Mouse (Mus musculus): Measurements from ENCODE around the gene Pde4a.

Gene Pde4a

DNA sequence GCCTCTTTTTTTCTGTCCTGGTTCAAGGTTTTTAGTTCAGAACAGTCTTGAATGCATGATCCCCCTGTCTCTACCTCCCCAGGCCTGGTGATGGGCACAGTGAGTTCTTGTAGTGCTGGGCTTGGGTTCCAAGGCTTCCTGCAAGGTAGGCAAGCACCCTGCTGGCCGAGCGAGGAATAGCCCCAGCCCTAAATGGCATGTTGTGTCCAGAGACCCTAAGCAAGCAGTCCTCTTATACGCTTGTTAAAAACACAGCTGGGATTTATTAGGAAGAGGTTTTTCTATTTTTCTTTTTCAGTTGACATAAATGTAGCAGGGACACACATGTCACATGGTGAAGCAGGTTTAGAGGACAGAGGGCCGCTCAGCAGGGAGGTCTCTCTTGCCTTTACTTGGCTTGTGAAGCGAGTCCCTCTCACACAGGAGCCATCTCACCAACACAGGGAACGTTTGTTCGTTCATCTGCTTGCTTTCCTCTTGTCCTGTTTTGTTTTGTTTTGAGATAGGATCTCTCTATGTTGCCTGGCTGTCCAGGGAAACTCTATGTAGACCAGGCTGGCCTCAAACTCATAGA is 48.2 kb downstream of the Pde4a start:
- CTCF ChIA-PET = interaction anchor here (0.7 kb wide), 1 partner anchor 16 kb away, joined by 3 read pairs; no protein-coding TSS in a partner anchor

DNA sequence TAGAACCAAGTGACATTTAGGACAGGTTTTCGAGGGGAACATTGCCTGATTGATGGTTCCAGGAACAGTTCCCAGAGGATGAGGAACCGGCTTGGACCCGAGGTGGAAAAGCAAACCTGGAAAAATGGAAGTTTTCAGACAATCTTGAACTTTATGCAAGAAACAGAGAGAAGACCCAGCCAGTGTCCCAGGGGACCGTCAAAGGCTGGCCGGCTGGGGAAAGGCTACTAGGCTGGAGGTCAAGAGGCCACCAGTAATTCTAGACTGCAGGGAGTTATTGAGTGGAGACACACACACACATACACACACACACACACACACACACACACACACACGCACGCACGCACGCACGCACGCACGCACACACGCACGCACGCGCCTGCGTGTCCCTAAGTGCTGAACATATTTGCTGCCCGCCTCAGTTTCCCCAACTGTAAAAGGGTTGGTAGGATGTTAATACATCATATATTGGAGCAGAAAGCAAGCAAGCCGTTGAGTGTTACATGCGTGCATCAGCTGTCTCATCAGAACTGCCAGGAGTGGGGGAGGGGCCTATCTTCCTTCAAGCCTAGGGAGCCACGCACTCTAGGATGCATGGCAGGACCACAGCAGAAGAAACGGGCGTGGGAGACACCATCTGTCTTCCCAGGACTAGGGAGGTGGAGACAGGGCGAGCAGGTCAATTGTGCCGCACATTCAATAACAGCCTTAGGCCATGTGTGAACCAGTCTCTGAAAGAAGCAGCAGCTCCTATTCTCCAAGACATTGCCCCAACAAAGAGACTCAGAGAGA is 50.7 kb downstream of the Pde4a start:
- CTCF ChIA-PET = no interaction called here

DNA sequence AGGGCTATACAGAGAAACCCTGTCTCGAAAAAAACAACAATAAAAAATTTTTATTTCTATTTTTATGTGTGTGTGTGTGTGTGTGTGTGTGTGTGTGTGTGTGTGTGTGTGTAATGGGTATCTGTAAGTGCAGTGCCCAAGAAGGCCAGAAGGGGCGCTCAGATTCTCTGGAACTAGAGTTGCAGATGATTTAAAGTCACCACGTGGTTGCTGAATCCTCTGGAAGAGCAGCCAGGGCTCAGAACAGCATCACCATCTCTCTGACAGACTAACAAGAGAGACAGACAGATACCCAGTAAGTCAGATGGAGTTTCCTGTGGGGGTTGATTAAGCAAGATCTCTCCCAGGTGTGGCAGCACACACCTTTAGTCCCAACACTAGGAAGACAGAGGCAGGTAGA is 54.3 kb downstream of the Pde4a start:
- CTCF ChIA-PET = interaction anchor here (0.5 to 1.0 kb wide), 3 partner anchors 20 to 187 kb away, joined by 3 to 6 read pairs (median 4); no protein-coding TSS in a partner anchor

DNA sequence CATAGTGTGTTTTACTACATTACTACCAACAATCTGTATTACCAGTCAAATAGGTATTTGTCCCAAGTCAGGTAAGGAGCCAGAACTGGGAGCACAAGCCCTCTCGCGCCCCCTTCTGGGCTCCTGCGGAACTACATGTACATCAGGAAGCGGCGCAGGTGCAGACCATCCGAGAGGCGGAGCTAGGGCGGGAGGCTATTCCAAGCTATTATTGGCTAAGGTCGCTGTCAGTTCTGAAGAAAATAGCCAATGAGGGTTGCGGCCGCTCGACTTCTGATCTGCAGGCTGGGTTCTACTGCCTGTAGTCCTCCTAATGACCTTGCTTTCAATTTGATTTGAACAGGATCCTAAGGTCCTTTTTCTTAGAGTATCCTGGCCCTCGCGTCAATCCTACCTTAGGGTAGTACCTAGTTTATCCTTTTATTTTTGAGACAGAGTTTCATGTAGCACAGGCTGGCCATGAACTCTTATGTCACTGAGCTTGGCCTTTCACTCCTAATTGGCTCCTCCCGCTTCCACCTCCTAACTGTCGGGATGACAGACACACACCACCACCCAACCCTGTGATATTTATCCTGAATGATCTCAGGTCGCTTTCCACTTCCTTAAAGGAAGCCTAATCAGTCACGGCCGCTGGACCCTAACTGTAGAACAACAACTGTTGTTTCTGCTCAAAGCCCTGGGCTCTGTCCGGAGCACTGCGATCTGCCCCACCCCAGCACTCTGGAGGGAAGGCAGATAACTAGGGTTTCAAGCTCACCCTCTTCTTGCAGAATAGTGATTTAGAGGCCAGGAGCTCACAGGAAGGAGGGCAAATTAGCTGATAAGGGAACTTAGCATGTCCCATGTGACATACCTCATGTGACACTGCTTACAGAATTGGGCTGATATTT is 55.2 kb downstream of the Pde4a start:
- CTCF ChIA-PET = interaction anchor here (0.5 to 1.3 kb wide), 6 partner anchors 19 to 135 kb away, joined by 3 to 8 read pairs (median 3); no protein-coding TSS in a partner anchor

DNA sequence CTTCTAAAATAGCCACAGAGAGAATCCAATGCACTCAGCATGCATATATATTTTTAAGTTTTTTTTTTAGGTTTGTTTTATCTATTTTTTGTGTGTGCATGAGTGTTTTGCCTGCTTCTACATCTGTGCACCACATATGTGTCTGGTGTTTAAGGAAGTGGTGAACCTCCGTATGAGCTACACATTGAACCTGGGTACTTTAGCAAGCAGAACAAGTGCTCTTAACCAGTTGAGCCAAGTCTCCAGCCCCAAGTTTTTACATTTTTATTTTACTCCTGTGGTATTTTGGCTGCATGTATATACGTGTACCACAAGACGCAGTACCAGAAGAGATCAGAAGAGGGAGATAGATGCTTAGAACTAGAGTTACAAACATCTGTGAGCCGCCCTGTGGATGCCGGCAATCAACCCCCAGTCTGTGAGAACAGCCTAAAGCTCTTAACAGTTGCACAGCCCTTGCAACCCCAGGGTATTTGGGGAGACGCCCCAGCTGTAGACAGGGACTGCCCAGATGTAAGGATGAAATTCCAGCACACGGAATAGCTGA is 55.9 kb downstream of the Pde4a start:
- CTCF ChIA-PET = interaction anchor here (0.5 to 1.3 kb wide), 5 partner anchors 22 to 134 kb away, joined by 3 to 8 read pairs (median 3); no protein-coding TSS in a partner anchor

DNA sequence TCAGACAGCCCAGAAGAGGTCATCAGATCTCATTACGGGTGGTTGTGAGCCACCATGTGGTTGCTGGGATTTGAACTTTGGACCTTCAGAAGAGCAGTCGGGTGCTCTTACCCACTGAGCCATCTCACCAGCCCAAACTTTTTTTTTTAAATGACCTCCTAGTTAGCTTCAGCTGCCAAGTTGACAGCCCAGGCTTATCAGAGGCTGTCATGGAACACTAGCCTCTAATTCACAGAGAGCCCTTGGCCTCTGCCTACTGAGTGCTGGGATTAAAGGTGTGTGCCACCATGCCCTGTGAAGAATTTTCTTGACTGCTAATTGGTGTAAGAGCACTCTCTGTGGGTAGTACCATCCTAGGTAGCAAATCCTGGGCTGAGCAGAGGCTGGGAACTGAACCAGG is 58.0 kb downstream of the Pde4a start:
- CTCF ChIA-PET = interaction anchor here (0.7 kb wide), 1 partner anchor 190 kb away, joined by 9 read pairs; no protein-coding TSS in a partner anchor

DNA sequence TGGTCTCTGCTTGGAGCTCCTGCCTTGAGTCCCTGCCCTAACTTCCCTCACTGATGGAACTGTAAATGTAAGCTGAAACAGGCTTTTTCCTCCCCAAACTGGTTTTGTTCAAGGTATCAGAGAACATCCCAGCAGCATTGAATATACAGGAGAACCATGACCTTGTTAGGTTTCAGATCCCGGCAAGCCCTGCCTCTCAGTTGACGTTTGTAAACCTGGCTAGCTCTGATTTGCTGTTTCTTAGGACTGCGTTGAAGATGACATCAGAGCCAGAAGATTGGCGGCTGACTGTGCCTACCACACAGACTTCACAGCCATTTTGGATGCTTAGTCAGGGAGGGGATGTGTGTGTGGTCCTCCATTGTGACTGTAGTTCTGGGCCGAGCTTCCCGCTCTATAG is 58.4 kb downstream of the Pde4a start:
- CTCF ChIA-PET = interaction anchor here (0.5 kb wide), 1 partner anchor 186 kb away, joined by 3 read pairs; no protein-coding TSS in a partner anchor

DNA sequence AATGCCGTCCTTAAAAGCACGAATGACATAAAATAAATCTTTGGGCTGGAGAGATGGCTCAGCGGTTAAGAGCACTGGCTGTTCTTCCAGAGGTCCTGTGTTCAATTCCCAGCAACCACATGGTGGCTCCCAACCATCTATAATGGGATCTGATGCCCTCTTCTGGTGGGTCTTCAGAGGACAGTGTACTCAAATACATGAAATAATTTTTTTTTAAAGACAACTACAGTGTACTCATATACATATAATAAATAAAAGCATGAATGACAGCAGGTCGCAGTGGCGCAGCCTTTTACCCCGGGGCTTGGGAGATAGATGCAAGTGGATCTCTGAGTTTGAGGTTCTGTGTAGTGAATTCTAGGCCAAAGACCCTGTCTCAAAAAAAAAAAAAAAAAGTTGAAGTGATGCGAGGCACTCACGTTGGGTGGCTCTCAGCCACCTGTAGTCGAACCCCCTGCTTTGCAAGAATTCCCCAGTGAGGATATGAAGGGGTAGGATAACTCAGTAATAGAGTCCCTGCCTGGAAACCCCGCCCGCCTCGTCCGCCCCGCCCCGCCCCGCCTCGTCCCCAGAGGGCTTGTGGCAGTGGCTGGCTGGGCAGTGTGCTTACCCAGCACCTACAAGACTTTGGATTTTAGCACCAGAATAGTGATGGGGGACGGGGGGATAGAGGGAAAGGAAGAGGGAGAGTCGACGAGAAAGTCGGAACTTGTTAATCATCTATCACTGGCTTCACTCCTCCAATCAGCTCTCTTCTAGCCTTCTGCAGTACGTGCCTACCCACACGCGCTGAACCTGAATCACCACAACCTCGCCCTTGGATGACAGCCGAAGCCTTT is 59.3 kb downstream of the Pde4a start:
- CTCF ChIA-PET = interaction anchor here (0.5 kb wide), 1 partner anchor 185 kb away, joined by 3 read pairs; no protein-coding TSS in a partner anchor

DNA sequence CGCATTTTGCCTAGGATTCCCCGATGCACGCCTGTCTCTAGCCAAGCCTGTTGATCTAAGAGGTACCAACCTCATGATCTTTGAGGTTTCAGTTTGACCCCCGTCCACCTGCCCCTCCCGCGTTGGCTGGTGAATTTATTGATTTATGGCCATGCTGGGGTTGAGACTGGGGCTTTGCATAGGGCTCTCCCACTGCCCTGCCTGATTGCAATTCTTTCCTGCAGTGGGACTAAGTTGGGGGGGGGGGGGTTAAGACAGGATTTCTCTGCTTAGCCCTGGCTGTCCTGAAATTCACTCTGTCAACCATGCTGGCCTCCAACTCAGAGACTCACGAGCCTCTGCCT is 59.9 kb downstream of the Pde4a start:
- CTCF ChIA-PET = no interaction called here

DNA sequence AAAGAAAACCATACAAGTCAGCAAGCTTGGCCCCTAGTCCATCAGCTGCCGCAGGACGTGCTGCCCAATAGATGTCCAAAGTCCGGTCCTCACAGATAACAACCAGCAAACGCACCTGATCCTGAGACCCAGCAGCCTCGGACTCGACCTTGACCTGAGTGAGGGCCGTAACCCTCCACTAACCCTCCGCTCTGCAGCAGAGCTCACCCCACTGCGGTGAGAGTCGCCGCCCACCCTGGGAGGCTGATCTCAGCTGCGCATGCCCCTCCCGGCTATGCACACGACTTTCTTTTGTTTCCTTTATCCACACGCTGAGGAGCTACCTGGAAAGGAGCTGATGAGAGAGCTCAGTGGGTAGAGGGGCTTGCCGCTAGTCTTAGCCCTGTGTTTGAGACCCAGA is 61.8 kb downstream of the Pde4a start:
- CTCF ChIA-PET = no interaction called here

DNA sequence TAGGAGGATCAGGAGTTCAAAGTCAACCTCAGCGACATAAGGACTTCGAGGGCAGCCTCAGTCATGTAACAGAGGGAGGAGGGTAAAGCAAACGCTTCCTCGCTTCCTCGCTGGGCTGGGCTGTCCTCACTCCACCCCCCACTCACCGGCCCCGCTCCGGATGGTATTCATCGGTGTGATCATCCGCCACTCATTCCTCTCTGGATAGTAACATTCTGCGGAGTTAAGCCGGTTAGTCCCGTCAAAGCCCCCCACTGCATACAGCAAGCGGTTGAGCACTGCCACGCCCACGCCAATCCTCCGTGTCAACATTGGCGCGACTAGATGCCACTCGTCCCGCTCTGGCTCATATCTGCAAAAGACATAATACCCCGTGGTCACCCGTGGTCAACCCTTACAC is 66.0 kb downstream of the Pde4a start:
- CTCF ChIA-PET = no interaction called here

DNA sequence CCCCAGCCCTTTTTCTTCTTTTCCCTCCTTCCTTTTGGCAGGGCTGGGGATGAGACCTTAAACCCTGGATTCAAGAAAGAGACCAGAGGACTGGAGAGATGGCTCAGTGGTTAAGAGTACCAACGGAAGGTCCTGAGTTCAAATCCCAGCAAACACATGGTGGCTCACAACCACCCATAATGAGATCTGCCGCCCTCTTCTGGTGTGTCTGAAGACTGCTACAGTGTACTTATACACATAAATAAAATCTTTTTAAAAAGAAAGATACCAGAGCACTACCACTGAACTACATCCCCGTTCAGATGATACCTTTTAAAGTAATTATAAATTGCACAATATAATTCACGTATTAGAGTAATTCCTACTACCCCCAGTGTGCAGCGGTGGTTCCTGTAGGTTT is 67.4 kb downstream of the Pde4a start:
- CTCF ChIA-PET = no interaction called here

DNA sequence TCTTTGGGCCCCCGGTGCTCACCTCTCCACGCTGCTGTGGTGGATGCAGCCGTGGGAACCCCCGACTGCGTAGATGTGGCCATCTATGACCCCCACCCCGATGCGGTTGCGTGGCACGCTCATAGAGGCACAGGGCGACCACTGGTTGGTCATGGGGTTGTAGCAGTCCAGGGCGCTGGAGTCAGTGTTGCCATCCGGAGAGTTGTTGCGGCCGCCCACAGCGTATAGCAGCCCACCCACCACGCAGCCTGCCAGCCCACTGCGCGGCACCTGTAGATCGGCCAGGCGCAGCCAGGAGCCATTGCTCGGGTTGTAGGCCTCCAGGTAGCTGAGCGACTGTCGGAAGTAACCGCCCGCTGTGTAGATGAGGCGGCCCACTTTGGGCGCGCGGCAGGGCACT is 67.9 kb downstream of the Pde4a start:
- CTCF ChIA-PET = no interaction called here

DNA sequence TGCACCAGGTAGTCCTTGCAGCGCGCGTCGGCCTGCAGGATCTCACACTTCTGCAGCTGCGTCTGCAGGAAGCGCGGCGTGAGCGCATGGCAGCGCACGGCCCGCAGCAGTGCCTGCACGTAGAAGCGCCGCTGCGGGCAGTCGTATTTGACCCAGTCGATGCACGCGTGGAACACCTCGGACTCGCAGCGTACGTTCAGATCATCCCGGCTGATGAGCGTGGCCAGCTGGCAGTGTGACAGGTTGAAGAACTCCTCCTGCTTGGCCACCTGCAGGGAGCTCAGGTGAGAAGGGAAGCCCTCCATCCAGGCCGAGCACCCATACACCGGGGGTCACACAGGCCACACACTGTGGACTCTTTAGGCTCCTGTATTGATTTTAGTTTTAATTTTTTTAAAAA is 68.3 kb downstream of the Pde4a start:
- CTCF ChIA-PET = interaction anchor here (0.5 kb wide), 1 partner anchor 13 kb away, joined by 4 read pairs; no protein-coding TSS in a partner anchor

DNA sequence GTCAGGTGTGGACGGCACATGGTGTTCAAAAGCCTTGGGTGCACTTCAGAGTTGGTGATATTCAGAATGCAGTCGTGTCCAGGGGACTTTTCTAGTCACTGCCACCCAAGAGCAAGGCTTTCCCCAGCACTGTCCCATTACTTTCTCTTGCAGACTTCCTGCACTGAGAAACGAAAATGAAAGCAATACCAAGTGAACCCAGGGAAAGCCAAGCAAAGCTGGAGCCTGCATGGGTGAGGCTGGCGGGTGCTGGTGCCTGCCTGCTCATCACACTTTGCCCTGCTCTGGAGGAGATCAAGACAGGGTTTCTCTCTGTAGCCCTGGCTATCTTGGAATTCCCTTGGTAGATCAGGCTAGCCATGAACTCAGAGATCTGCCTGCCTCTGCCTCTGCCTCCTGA is 69.8 kb downstream of the Pde4a start:
- CTCF ChIA-PET = no interaction called here

DNA sequence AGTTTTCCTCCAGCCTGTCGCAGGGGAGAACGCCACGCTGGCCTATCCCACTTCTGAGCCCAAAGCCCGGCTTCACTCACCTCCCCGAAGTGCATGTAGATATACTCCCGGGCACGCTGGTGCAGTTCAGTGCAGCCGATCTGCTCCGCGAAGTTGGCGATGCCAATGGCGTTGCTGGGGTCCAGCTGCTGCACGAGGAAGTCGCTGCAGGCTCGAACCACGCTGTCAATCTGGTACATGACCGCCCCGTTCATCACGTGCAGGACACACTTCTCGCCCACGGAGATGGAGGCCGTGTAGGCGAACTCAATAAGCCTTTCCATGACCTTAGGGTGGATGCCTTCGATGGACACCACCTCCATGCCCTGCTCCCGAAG is 71.5 kb downstream of the Pde4a start:
- CTCF ChIA-PET = interaction anchor here (0.7 kb wide), 1 partner anchor 102 kb away, joined by 3 read pairs; no protein-coding TSS in a partner anchor

DNA sequence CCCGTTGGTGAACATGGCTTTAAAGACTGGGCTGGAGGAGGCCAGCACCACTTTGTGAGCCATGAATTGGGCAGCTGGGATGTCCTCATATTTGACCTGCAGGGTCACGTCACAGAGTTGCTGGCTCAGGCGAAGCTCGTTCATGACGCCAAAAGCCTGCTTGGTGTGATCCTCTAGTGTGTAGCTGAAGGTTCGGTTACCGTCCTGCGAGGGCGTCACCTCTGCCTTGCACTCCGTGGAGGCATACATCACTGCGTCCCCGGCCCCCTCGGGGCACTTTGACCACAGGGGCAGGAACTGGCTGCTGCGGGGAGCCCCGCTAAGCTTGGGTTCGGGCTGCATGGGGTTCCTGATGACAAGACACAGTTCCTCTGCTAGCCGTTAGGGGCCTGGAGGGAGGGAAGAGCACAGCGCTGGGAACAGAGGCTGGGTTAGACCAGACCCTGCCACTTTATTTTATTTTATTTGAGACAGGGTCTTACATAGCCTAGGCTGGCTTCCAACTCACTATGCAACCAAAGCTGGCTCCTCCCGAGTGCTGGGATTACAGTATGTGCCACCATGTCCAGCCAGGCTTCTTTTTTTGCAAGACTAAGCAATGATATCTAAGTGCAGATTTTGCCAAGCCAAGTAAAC is 72.0 kb downstream of the Pde4a start:
- CTCF ChIA-PET = interaction anchor here (0.6 to 0.7 kb wide), 2 partner anchors 9 to 103 kb away, joined by 3 to 14 read pairs; no protein-coding TSS in a partner anchor

DNA sequence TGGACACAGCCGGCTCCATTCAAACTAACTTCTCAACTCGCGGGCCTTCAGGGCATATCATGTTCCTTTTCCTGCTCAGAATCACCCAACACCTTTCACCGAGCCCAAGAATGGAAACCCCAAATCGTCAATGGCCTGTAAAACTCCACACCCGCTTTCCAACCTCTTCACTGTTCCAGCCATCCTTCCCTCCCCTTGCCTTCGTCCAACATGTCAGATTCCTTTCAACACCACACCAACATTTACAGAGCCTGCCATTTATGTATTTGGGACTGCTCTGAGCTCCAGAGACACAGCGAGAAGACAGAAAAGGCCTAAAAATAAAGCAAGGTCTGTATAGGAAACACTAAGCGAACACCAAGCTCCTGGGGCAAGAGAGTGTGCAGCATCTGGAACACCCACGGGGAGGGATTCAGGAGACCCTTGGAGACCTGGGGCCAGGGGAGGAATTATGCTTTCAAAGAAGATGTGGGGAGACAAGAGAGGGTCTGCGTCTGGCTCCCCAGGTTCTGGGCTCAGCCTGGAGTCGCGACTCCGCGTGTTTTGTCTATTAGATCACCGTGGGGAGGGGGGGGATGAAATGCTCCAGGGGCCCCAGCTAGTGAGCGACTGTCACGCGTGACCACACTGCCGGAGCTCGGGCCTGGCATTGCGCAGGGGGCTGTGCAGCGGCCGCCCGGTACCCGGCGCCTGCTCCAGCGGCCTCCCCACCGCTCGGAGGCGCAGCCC is 72.7 kb downstream of the Pde4a start:
- CTCF ChIA-PET = interaction anchor here (0.6 kb wide), 1 partner anchor 10 kb away, joined by 14 read pairs; no protein-coding TSS in a partner anchor

DNA sequence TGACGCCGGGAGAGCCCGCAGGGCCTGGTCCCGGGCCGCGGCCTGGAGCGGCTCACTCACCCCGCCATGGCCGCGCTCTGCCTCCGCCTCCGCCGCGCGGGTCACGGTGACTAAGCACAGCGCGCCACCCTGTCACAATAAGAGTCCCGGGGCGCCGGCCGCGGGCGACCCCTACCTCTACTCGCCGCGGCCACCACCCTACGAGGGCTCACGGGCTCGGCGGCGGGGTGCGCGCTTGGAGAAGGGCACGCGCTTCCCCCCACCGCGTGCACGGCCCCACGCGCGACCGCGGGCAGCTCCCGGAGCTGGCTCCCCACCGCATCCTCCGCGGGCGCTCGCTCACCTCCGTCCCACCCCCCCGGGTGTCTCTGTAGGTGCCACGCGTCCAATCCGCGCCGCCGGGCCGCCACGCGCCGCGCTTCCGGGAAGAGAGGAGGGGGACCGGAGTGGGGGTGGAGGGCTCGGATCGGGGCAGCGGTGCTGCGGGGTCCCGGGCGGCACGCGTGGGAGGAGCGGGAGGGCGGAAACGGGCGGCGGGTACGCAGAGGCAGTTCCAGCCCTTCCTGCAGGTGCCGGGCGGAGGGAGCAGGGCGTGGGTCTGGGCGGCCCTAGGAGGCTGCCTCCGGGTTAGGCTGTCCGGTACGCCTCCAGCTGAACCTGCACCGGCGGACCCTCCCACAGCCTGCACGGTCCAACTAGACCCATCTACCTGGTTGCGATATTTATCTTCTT is 73.4 kb downstream of the Pde4a start, which contains the start of gene Keap1:
Keap1 (minus strand) TSS at position 629 of the 732 bp plus-strand sequence.
- CTCF ChIA-PET = interaction anchor here (0.6 to 2.8 kb wide), 3 partner anchors 10 to 75 kb away, joined by 3 to 11 read pairs (median 8); partner anchors contain the start of gene Atg4d

Data from spleen, embryonic (tissue).